Mouse (Mus musculus): ENCODE data around the gene Thoc6.

- TF ChIP-seq MYOD1 (IDR thresholded peaks at IDR 0.05; ENCODE audit: control insufficient read depth, insufficient read length, low read depth) (no peak), CTCF (IDR thresholded peaks at IDR 0.05; ENCODE audit: control insufficient read depth, insufficient read depth, insufficient read length) (no peak), MAX (IDR thresholded peaks at IDR 0.05) (no peak)
Measured at GRCm38 (mm10) chr17:23673424-23674073, at the start of gene Thoc6, which contains the start of gene Hcfc1r1.
